Mouse (Mus musculus) forebrain, embryonic 12.5 days (tissue): Measurements from ENCODE around the gene 1700109H08Rik. TPM values are rescaled to one million over a fixed set of nuclear protein-coding genes. Genes with fewer than 3 reads are reported as not detected.
"Not testable (repeated sequence)": the region's sequence is repeated elsewhere in the genome, so short reads cannot be mapped to it uniquely, and the experiment has no call there.

Experiments used
- ATAC-seq: fragments of 200-750 bp; cut with Nextera tagmentation; 2 replicates; pipeline ENCODE4 v1.8.0; 2017; ENCODE audit warnings: moderate TSS enrichment; ENCODE audit not compliant: low FRiP score
- H3K27ac ChIP-seq: fragments of 300-500 bp; sonication (generic); 2 replicates; pipeline ENCODE4 v1.5.1; 2016; ENCODE audit warnings: mild to moderate bottlenecking
- H3K27me3 ChIP-seq: fragments of 300-500 bp; sonication (generic); 2 replicates; pipeline ENCODE4 v1.6.1; 2016; ENCODE audit warnings: mild to moderate bottlenecking
- H3K36me3 ChIP-seq: fragments of 300-500 bp; sonication (generic); replicated peaks from 2 replicates; pipeline ENCODE4 v1.6.1; 2016; ENCODE audit warnings: mild to moderate bottlenecking
- H3K4me1 ChIP-seq: fragments of 300-500 bp; sonication (generic); 2 replicates; pipeline ENCODE4 v1.6.1; 2016
- H3K4me2 ChIP-seq: fragments of 300-500 bp; sonication (generic); 2 replicates; pipeline ENCODE4 v1.6.1; 2016; ENCODE audit warnings: mild to moderate bottlenecking, moderate library complexity
- H3K4me3 ChIP-seq: fragments of 300-500 bp; sonication (generic); replicated peaks from 2 replicates; pipeline ENCODE4 v1.5.1; 2016; ENCODE audit warnings: mild to moderate bottlenecking
- H3K9ac ChIP-seq: fragments of 300-500 bp; sonication (generic); 2 replicates; pipeline ENCODE4 v1.6.1; 2016; ENCODE audit warnings: mild to moderate bottlenecking
- H3K9me3 ChIP-seq: fragments of 300-500 bp; sonication (generic); 2 replicates; pipeline ENCODE4 v1.6.1; 2016
- WGBS: fragments of 180-500 bp; shearing (Covaris S2); methylation state at CpG from one replicate; pipeline ENCODE4 v1.1.7; 2016; 5-methylcytosine and 5-hydroxymethylcytosine counted together
- polyA plus RNA-seq: library from polyadenylated mRNA; unstranded; fragments of >200 nt; fragmentation: Nextera tagmentation; extraction: Ambion mirVana; gene quantifications from 2 replicates; pipeline ENCODE4 v1.2.1, GENCODE M21; 2016

1700109H08Rik gene
- polyA plus RNA-seq, 1 experiment from 2014 or later = 6.2 TPM

DNA sequence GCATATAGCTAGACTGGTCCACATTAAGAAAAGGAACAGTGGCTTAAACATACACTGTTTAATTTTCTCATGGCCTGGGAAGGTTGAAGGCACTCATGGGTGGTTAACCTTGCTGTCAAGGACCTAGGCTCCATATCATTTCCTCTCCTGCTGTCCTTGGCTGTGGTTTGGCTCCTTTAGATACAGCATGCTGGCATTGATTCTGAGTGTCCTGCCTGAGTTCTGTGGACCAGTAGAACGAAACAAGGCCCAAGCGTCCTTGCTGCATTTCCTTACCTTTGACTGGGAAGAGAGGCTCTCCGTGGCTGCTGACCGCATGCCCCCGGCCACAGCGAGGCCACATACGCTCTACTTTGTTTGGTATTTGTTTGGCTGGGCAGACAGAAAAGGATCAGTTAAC lies 37.9 kb downstream of the 1700109H08Rik start:
- H3K27me3 ChIP-seq = no peaks in the 10 kb centered on the region
- H3K9me3 ChIP-seq = no peaks in the 10 kb centered on the region
- no peak overlapping the region for H3K9ac ChIP-seq
- peaks cover 50% of the 10 kb centered on the region for H3K36me3 ChIP-seq
- H3K4me3 ChIP-seq = no peak overlapping the region
- H3K4me2 ChIP-seq = no peak overlapping the region
- ATAC-seq = no peak
- no peaks in the 10 kb centered on the region for H3K4me1 ChIP-seq
- H3K27ac ChIP-seq = no peak overlapping the region
- WGBS = 95% methylated on average over 7 of the region's 7 CpGs

- not testable (repeated sequence) for H3K4me1 ChIP-seq, H3K4me3 ChIP-seq, H3K4me2 ChIP-seq, H3K27me3 ChIP-seq, H3K9ac ChIP-seq, H3K9me3 ChIP-seq, ATAC-seq, H3K27ac ChIP-seq
- H3K36me3 ChIP-seq = peaks cover 41% of the 10 kb centered on the region
- WGBS = 97% methylated on average over 2 of the region's 2 CpGs
These were observed 40.5 kb downstream of the 1700109H08Rik start for GRCm38 (mm10) chr5:3611835-3612234.

GRCm38 (mm10) chr5:3620486-3620885 lies 49.1 kb downstream of the 1700109H08Rik start:
- WGBS = 88% methylated on average over 7 of the region's 7 CpGs
- Histone ChIP-seq H3K4me2 (no peak overlapping the region), H3K4me1 (no peaks in the 10 kb centered on the region), H3K27me3 (no peaks in the 10 kb centered on the region), H3K9ac (no peak overlapping the region), H3K4me3 (no peak overlapping the region), H3K9me3 (no peaks in the 10 kb centered on the region), H3K27ac (no peak overlapping the region), H3K36me3 (peaks cover 24% of the 10 kb centered on the region)
- ATAC-seq = no peak

- Histone ChIP-seq H3K36me3 (peaks cover 37% of the 10 kb centered on the region), H3K4me3 (no peak overlapping the region), H3K9ac (no peak overlapping the region), H3K27me3 (no peaks in the 10 kb centered on the region), H3K4me2 (no peak overlapping the region), H3K4me1 (no peaks in the 10 kb centered on the region), H3K27ac (no peak overlapping the region), H3K9me3 (no peaks in the 10 kb centered on the region)
- ATAC-seq = no peak
- 95% methylated on average over 5 of the region's 5 CpGs for WGBS
These were observed 58.7 kb downstream of the 1700109H08Rik start for GRCm38 (mm10) chr5:3630055-3630454.

DNA sequence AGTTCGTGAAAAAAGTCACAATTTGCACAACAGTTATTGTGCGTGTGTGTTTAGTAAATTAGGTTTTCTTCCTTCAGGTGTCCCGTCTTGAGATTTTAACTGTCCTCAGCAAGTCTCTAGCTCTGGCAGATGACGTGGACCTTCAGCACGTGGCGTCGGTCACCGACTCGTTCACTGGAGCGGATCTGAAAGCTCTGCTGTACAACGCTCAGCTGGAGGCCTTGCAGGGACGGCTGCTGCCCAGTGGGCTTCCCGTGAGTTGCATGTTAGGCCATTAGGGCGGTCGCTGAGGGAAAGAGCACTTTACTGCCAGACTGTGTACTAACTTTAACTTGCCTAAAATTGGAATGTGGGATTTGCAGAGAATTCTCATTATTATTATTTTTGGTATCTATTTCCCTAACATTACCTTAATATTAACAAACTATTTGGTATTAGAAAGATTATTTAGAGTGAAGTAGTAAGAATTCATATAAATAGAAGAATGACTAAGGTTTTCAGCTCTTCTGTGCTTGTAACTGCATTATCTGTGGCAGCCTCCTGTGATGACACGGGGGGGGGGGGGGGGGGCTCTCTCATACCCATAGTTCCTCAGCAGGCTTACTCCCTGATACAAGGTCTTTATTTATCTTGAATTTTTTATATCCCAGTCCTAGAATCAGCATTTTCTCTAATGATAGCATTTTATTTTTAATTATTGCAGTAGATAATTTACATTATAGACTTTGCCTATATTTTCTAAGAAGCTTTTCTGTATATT lies 60.3 kb downstream of the 1700109H08Rik start:
- Histone ChIP-seq H3K4me2 (no peak overlapping the region), H3K4me3 (no peak overlapping the region), H3K9me3 (no peaks in the 10 kb centered on the region), H3K36me3 (peaks cover 24% of the 10 kb centered on the region), H3K27me3 (no peaks in the 10 kb centered on the region), H3K9ac (no peak overlapping the region), H3K27ac (no peak overlapping the region), H3K4me1 (no peaks in the 10 kb centered on the region)
- no peak for ATAC-seq
- 67% methylated on average over 16 of the region's 16 CpGs for WGBS

DNA sequence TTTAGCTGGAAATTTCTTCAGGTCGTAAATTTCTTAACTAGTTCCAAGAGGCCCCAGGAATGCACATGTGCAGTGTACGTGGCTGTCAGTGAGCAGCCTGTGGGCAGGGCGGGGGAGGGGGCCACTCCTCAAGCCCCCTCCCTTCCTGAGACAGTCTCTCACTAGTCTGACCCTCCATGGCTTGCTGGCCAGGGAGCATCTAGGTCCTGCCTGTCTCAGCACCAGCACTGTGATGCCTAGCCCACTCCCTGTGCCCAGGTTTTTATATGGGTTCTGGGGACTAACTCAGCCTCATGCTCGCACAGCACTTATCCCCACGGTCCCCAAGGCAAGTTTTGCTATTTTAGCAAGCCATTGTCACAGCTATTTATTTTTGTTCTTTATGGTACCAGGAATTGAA lies 60.9 kb downstream of the 1700109H08Rik start:
- no peak overlapping the region for H3K9ac ChIP-seq
- no peaks in the 10 kb centered on the region for H3K9me3 ChIP-seq
- peaks cover 24% of the 10 kb centered on the region for H3K36me3 ChIP-seq
- 91% methylated on average over 5 of the region's 5 CpGs for WGBS
- no peak overlapping the region for H3K4me3 ChIP-seq
- no peaks in the 10 kb centered on the region for H3K4me1 ChIP-seq
- no peak overlapping the region for H3K4me2 ChIP-seq
- no peaks in the 10 kb centered on the region for H3K27me3 ChIP-seq
- H3K27ac ChIP-seq = no peak overlapping the region
- no peak for ATAC-seq

- Histone ChIP-seq H3K4me1 (no peaks in the 10 kb centered on the region), H3K27me3 (no peaks in the 10 kb centered on the region), H3K9ac (no peak overlapping the region), H3K36me3 (peaks cover 24% of the 10 kb centered on the region), H3K4me2 (no peak overlapping the region), H3K4me3 (no peak overlapping the region), H3K27ac (no peak overlapping the region), H3K9me3 (no peaks in the 10 kb centered on the region)
- 96% methylated on average over 13 of the region's 13 CpGs for WGBS
- no peak for ATAC-seq
These were observed 61.9 kb downstream of the 1700109H08Rik start for GRCm38 (mm10) chr5:3633315-3633714.

GRCm38 (mm10) chr5:3633951-3634350 lies 62.6 kb downstream of the 1700109H08Rik start:
- no peak overlapping the region for H3K4me3 ChIP-seq
- H3K27me3 ChIP-seq = no peaks in the 10 kb centered on the region
- no peak overlapping the region for H3K4me2 ChIP-seq
- no peak overlapping the region for H3K9ac ChIP-seq
- H3K36me3 ChIP-seq = peaks cover 24% of the 10 kb centered on the region
- 79% methylated on average over 4 of the region's 4 CpGs for WGBS
- no peaks in the 10 kb centered on the region for H3K4me1 ChIP-seq
- no peak overlapping the region for H3K27ac ChIP-seq
- H3K9me3 ChIP-seq = no peaks in the 10 kb centered on the region
- ATAC-seq = no peak

Other genes with a start within 250 kb of the 1700109H08Rik start
- 31.2 and 32.4 TPM in 2 replicates for gene Cdk6, start 230.1 kb upstream of the 1700109H08Rik start, polyA plus RNA-seq
- 44.1 and 44.6 TPM in 2 replicates for gene Fam133b, start 27.7 kb upstream of the 1700109H08Rik start, polyA plus RNA-seq
- gene Pex1, start 24.5 kb downstream of the 1700109H08Rik start, polyA plus RNA-seq = 21.8 and 22.4 TPM in 2 replicates
- 14.3 and 15.3 TPM in 2 replicates for gene Rbm48, start 25.0 kb downstream of the 1700109H08Rik start, polyA plus RNA-seq
- not detected in 2 replicates for gene Tmbim7, start 79.6 kb downstream of the 1700109H08Rik start, polyA plus RNA-seq
- 73.5 and 76.0 TPM in 2 replicates for gene Gatad1, start 85.6 kb downstream of the 1700109H08Rik start, polyA plus RNA-seq
- 21.6 and 22.1 TPM in 2 replicates for gene Ankib1, start 231.4 kb downstream of the 1700109H08Rik start, polyA plus RNA-seq
- 77.8 and 83.3 TPM in 2 replicates for gene Krit1, start 231.6 kb downstream of the 1700109H08Rik start, polyA plus RNA-seq